Mouse (Mus musculus) monocyte, adult 2 months (primary cell): ENCODE data around the gene Tbx15.
"Not testable (repeated sequence)": the region's sequence is repeated elsewhere in the genome, so short reads cannot be mapped to it uniquely, and the experiment has no call there.

ENCODE experiments used
- DNase-seq, 2 experiments: peaks; one replicate each; pipeline ENCODE4 v3.0.0; 2022; ENCODE audit warnings: low spot score in 2 of 2, low read depth in 1 of 2

Tbx15 gene

GRCm38 (mm10) chr3:99266752-99267303, 26.6 kb downstream of the Tbx15 start:
- no peak for DNase-seq

- no peak for DNase-seq
These were observed 37.9 kb downstream of the Tbx15 start for GRCm38 (mm10) chr3:99277973-99278580.

GRCm38 (mm10) chr3:99279718-99280117, 39.5 kb downstream of the Tbx15 start:
- no peak for DNase-seq

GRCm38 (mm10) chr3:99281453-99281852, 41.3 kb downstream of the Tbx15 start:
- no peak for DNase-seq

- no peak for DNase-seq
These were observed 48.1 kb downstream of the Tbx15 start for GRCm38 (mm10) chr3:99288302-99288701.

- DNase-seq = no peak
These were observed 50.0 kb downstream of the Tbx15 start for GRCm38 (mm10) chr3:99290064-99290702.

- no peak for DNase-seq
These were observed 50.7 kb downstream of the Tbx15 start for GRCm38 (mm10) chr3:99290878-99291277.

- DNase-seq = no peak
These were observed 51.2 kb downstream of the Tbx15 start for GRCm38 (mm10) chr3:99291386-99291785.

GRCm38 (mm10) chr3:99292531-99292931, 52.4 kb downstream of the Tbx15 start:
- no peak for DNase-seq

- DNase-seq = not testable (repeated sequence)
These were observed 54.0 kb downstream of the Tbx15 start for GRCm38 (mm10) chr3:99294209-99294608.

GRCm38 (mm10) chr3:99295301-99295700, 55.1 kb downstream of the Tbx15 start:
- no peak for DNase-seq

GRCm38 (mm10) chr3:99296186-99296585, 56.0 kb downstream of the Tbx15 start:
- DNase-seq = no peak

GRCm38 (mm10) chr3:99300846-99301245, 60.7 kb downstream of the Tbx15 start:
- DNase-seq = no peak

GRCm38 (mm10) chr3:99310877-99311276, 70.7 kb downstream of the Tbx15 start:
- no peak for DNase-seq

- DNase-seq = no peak
These were observed 71.9 kb downstream of the Tbx15 start for GRCm38 (mm10) chr3:99311943-99312635.

- DNase-seq = no peak
These were observed 82.2 kb downstream of the Tbx15 start for GRCm38 (mm10) chr3:99322345-99322744.

GRCm38 (mm10) chr3:99329316-99329715, 89.1 kb downstream of the Tbx15 start:
- DNase-seq = no peak

- no peak for DNase-seq
These were observed 90.9 kb downstream of the Tbx15 start for GRCm38 (mm10) chr3:99331086-99331485.

- no peak for DNase-seq
These were observed 96.7 kb downstream of the Tbx15 start for GRCm38 (mm10) chr3:99336866-99337265.

GRCm38 (mm10) chr3:99338756-99339155, 98.6 kb downstream of the Tbx15 start:
- DNase-seq = no peak

- no peak for DNase-seq
These were observed 99.8 kb downstream of the Tbx15 start for GRCm38 (mm10) chr3:99340021-99340420.

- DNase-seq = no peak
These were observed 139.6 kb downstream of the Tbx15 start for GRCm38 (mm10) chr3:99379616-99380250.
